Mouse (Mus musculus) mouse embryonic stem cell (cell line): ENCODE measurements around the gene Naglu.

Experiments used
- in situ Hi-C, 2 experiments: fragments of 300-500 bp; cut with MboI; formaldehyde crosslinking; loops; 1 replicate in 1 of 2; 3 replicates in 1 of 2; pipeline ENCODE4 v1.14.3; 2019 to 2020; ENCODE audit warnings: low sequenced_read_pairs in 2 of 2, low pct_unique_long_range_greater_than_20kb in 1 of 2, mixed read lengths in 1 of 2; ENCODE audit not compliant: unreplicated experiment in 1 of 2

Naglu gene

DNA sequence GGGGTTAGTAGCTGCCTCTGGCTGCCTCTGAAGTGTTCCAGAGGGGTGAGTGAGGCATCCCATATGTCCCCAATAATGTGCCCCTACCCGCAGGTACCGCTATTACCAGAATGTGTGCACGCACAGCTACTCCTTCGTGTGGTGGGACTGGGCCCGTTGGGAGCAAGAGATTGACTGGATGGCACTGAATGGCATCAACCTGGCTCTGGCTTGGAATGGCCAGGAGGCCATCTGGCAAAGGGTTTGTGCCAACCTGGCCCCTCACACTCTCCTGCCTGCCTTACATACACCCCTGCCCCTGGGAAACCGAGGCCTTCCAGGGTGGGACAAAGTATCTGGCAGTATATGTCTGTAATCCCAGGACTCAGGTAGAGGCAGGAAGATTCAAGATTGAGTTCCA, 1.2 kb downstream of the Naglu start:
- in situ Hi-C loops = loop anchor here (25.0 kb wide), 1 partner anchor 209 kb away; the partner anchor contains the start of genes Stat5a (in 2 of the 2) and Stat5b (in 2 of the 2)

GRCm38 (mm10) chr11:101071810-101072428, 2.1 kb downstream of the Naglu start:
- in situ Hi-C loops = loop anchor here (25.0 kb wide), 1 partner anchor 210 kb away; the partner anchor contains the start of genes Stat5a (in 2 of the 2) and Stat5b (in 2 of the 2)

- in situ Hi-C loops = no loop called here
Observed at GRCm38 (mm10) chr11:101078121-101078520, 8.3 kb downstream of the Naglu start, which contains the start of gene Hsd17b1. Gene Hsd17b1, plus strand, starts transcription at chr11:101078411.

- in situ Hi-C loops = no loop called here
Observed at GRCm38 (mm10) chr11:101079746-101080145, 9.9 kb downstream of the Naglu start.

GRCm38 (mm10) chr11:101080421-101080820, 10.6 kb downstream of the Naglu start:
- in situ Hi-C loops = no loop called here

GRCm38 (mm10) chr11:101081659-101082058, 11.8 kb downstream of the Naglu start:
- in situ Hi-C loops = no loop called here

DNA sequence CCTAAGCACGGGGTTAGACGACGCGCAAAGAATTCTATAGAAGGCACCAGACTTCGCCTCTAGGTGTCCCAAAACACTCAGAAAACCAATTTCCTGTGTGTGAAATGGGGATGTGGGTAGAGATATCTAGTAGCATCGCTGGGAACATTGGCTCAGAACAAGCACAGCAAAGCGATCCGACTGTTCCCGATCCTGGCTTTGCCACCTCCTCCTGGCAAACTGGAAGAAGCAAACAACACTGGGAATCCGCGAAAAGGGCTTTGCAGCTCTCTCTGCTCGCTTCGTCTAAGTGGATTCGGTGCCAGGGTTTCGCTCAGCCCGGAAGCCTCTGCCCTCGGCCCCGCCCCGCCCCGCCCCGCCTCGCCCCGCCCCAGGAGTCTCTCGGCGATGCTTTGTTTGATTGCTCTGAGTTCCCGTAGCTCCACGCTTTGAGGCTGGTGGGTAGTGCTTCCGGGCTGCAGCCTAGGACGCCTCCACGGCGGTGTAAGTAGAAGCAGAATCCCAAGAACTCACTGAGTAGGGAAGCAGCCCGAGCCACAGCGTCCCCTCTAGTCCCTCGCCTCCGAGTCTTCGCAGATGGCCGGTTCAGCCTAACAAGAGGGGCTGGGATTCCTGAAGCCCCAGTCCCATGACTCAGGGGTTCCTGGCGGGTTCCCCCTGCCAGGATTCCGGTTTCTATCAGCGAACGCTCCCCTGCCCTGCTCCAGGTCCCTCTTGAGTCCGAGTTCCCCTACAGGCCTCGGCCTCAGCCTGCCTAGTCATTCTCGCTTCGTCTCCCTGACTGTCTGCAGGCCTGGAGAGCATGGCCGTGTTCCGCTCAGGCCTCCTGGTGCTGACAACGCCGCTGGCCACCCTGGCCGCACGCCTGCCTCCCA, 12.6 kb downstream of the Naglu start, which contains the start of gene Coasy:
Coasy (plus strand) TSS at position 358 of the 875 bp plus-strand sequence.
- in situ Hi-C loops = no loop called here

DNA sequence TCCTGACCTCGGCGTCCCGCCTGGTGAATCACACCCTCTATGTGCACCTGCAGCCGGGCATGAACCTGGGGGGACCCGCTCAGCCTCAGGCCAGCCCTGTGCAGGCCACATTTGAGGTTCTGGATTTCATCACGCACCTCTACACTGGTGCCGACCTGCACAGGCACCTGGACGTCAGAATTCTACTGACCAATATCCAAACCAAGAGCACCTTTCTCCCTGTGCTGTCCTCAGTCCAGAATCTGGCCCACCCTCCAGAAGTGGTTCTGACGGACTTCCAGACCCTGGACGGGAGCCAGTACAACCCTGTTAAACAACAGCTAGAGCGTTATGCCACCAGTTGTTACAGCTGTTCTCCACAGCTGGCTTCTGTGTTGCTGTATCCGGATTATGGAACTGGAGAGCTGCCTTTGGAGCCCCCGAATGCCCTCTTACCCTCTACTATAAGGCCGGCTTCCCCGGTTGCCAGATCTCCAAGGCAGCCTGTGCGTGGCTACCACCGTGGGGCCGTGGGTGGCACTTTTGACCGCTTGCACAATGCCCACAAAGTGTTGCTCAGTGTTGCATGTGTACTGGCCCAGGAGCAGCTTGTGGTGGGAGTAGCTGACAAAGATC, 13.4 kb downstream of the Naglu start:
- in situ Hi-C loops = no loop called here

- in situ Hi-C loops = no loop called here
Observed at GRCm38 (mm10) chr11:101084246-101084645, 14.4 kb downstream of the Naglu start.

DNA sequence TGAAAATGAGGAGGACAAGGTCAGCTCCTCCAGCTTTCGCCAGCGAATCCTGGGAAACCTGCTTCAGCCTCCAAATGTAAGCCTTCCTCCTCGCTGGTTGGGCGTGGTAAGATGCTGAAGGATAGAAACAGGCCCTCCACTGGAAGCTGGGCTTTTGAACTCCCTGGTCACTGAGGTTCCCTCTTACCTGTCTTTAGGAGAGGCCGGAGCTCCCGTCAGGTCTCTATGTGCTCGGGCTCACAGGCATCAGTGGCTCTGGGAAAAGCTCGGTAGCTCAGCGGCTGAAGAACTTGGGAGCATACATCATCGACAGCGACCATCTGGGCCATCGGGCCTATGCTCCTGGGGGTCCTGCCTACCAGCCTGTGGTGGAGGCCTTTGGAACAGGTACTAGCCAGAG, 15.0 kb downstream of the Naglu start:
- in situ Hi-C loops = no loop called here

DNA sequence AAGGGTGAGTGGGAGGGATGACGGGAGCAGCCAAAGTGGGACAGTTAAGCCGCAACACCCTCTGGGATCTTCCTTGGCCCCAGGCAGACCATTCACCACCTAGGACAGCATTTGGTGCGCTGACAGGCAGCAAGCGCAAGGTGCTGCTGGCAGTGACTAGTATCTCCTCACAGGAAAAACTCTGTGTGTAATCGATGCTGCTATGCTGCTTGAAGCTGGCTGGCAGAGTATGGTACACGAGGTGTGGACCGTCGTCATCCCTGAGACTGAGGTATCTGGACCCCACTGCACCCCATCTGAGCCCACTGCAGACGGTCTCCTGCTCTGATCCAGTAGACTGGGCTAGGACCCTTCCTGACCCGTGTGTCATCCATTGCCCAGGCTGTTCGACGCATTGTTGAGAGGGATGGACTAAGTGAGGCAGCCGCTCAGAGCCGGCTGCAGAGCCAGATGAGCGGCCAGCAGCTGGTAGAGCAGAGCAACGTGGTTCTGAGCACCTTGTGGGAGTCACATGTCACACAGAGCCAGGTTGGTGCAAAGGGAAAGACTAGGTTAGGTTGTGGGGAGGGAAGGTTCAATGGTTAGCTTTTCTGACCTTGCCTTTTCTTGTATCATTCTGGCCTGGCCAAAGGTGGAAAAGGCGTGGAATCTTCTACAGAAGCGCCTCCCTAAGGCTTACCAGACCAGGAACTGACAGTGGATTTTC, 16.0 kb downstream of the Naglu start:
- in situ Hi-C loops = no loop called here

- in situ Hi-C loops = no loop called here
Observed at GRCm38 (mm10) chr11:101086323-101086674, 16.5 kb downstream of the Naglu start.

- in situ Hi-C loops = no loop called here
Observed at GRCm38 (mm10) chr11:101086756-101087681, 17.2 kb downstream of the Naglu start, which contains the start of gene Mlx. Gene Mlx, plus strand, starts transcription at chr11:101087277.

GRCm38 (mm10) chr11:101087682-101088055, 17.9 kb downstream of the Naglu start:
- in situ Hi-C loops = no loop called here

DNA sequence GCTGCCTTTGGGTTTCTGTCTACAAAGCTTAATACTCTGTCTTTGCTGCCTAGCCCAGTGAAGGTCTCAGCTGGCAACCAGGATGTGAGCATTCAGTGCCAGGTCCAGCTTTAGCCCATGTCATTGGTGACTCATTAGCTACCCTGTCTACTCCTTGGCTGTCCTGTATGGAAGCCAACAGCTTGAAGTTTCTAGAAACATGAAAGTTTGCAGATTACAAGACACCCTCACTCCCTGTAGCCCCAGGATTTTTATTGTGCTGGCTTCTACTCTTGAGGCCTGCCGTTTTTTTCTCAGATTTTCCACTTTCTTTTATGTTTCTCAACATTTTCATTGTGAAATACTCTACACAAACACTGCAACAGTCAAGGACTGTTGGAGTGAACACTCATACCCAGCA, 20.1 kb downstream of the Naglu start:
- in situ Hi-C loops = no loop called here

- in situ Hi-C loops = no loop called here
Observed at GRCm38 (mm10) chr11:101094930-101095313, 25.1 kb downstream of the Naglu start.

GRCm38 (mm10) chr11:101095314-101096024, 25.7 kb downstream of the Naglu start, which contains the start of gene Psmc3ip:
Gene Psmc3ip, minus strand, starts transcription at chr11:101095436.
- in situ Hi-C loops = no loop called here
